Mouse (Mus musculus) large intestine, adult 2 months (tissue): Measurements from ENCODE around the gene Olfr986. TPM values are rescaled to one million over a fixed set of nuclear protein-coding genes. Genes with fewer than 3 reads are reported as not detected.

ENCODE experiments used
- DNase-seq: peaks from one replicate; pipeline ENCODE4 v3.0.0-alpha.2; 2012; ENCODE audit warnings: low read depth, low spot score
- WGBS: fragments of 180-500 bp; shearing (Covaris S2); methylation state at CpG from one replicate; pipeline ENCODE4 v1.1.7; 2018; 5-methylcytosine and 5-hydroxymethylcytosine counted together
- polyA plus RNA-seq: library from polyadenylated mRNA; depleted of rRNA; stranded (reverse); fragments of >200 nt; gene quantifications from 2 replicates; pipeline ENCODE4 v1.2.3, GENCODE M21; 2012; rRNA removed

Olfr986 gene
- polyA plus RNA-seq, 1 experiment, result not detected

GRCm38 (mm10) chr9:40229479-40229878 is 48.8 kb downstream of the Olfr986 start:
- WGBS, result 71% methylated on average over 5 of the region's 5 CpGs
- DNase-seq, result no peak

- no peak for DNase-seq
- 74% methylated on average over 3 of the region's 3 CpGs for WGBS
Observed at GRCm38 (mm10) chr9:40231019-40231418, 50.3 kb downstream of the Olfr986 start.

DNA sequence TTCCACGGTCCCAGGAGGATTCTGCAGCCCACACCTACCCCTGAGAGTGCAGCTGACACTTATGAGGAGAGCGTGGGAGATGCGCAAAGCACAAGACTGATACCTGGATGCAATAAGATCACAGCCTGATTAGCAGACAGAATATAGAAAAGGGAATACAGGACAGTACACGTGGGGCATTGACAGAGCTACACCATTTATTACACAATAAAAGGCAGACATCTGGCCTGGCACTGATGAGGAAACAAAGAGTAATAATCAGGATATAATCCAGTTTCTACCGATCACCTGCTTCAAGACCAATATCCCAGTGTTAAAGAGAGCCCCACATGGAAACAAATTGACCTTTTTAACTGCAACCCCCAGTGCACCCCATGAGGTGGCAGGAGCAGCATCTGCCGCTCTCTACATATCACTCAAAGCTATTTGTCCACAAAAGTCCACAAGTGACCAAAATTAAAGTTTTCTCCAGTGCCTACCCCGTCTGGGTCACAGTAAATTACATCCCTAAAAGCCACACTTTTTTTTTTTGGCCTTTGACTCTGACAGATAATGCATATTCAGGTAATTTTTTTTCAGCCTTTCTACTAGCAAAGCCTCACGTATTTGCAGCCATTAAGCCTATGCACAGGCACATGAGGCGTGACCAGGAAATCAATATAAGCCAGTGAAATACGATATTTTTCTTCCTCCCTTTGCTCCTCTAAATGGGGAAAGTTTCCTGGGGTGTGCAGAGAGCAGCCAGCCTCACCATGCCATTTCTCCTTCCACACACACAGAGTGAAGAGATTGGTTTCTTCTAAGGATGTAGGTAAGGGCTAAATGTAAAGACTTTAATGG is 53.7 kb downstream of the Olfr986 start:
- 47% methylated on average over 10 of the region's 10 CpGs for WGBS
- DNase-seq, result no peak

DNA sequence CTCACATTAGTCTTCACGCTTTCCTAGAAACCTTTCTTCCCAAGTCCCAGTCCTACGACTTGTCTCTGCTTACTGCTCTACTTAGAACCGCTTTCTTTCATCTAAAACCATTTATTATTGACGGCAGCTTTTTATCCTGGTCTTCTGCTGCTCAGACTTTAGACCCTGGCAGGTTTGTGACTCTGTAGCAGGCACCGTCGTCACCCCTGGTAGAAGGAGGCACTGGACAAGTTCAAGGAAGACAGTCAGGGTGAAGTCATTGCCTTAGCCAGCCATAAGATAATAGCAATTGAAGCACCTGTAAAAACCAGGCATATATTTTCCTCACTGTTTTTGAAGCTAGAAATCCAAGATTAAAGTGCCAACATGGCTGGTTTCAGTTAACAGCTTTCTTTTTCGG is 54.5 kb downstream of the Olfr986 start:
- WGBS, result 71% methylated on average over 7 of the region's 7 CpGs
- no peak for DNase-seq

Other genes starting within 250 kb of the Olfr986 start
- gene Olfr974, start 243.4 kb upstream of the Olfr986 start, polyA plus RNA-seq, result not detected in 2 replicates
- not detected in 2 replicates for gene Olfr975, start 228.9 kb upstream of the Olfr986 start, polyA plus RNA-seq
- gene Olfr976, start 219.8 kb upstream of the Olfr986 start, polyA plus RNA-seq, result not detected in 2 replicates
- not detected in 2 replicates for gene Olfr978, start 188.8 kb upstream of the Olfr986 start, polyA plus RNA-seq
- gene Olfr979, start 177.5 kb upstream of the Olfr986 start, polyA plus RNA-seq, result not detected in 2 replicates
- gene Olfr980, start 171.3 kb upstream of the Olfr986 start, polyA plus RNA-seq, result not detected in 2 replicates
- gene Olfr981, start 159.5 kb upstream of the Olfr986 start, polyA plus RNA-seq, result not detected in 2 replicates
- not detected in 2 replicates for gene Olfr982, start 107.1 kb upstream of the Olfr986 start, polyA plus RNA-seq
- not detected in 2 replicates for gene Olfr983, start 87.3 kb upstream of the Olfr986 start, polyA plus RNA-seq
- not detected in 2 replicates for gene Olfr984, start 66.7 kb upstream of the Olfr986 start, polyA plus RNA-seq
- gene Olfr985, start 50.7 kb upstream of the Olfr986 start, polyA plus RNA-seq, result not detected in 2 replicates
- gene Tmem225, start 32.8 kb upstream of the Olfr986 start, polyA plus RNA-seq, result not detected in 2 replicates
- gene Zfp202, start 11.4 kb downstream of the Olfr986 start, polyA plus RNA-seq, result 0.42 and 0.63 TPM in 2 replicates
- 0.26 and 0.27 TPM in 2 replicates for gene Scn3b, start 88.3 kb downstream of the Olfr986 start, polyA plus RNA-seq